Mouse (Mus musculus): Measurements from ENCODE around the gene Slc4a1.

Gene Slc4a1

DNA sequence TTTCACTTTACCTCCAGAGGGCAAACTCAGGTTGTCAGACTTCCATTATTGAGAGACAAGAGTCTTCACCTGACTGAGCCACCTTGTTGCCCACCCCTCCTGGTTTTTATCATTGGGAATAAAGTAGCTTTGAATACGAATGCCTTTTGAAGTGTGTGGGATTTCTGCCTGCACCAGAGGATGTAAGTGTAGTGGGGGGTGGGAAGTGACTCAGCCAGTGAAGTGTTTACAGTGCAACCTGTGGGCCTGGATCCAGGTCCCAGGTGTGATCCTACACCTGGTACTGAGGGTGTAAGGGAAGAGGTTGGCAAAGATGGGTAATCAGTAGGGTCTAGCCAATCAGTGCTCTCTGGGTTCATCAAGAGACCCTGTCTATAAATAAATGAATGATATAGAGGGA is 42.5 kb downstream of the Slc4a1 start:
- no peak for DNase-seq (ENCODE audit: low spot score in 2 of 2)

DNA sequence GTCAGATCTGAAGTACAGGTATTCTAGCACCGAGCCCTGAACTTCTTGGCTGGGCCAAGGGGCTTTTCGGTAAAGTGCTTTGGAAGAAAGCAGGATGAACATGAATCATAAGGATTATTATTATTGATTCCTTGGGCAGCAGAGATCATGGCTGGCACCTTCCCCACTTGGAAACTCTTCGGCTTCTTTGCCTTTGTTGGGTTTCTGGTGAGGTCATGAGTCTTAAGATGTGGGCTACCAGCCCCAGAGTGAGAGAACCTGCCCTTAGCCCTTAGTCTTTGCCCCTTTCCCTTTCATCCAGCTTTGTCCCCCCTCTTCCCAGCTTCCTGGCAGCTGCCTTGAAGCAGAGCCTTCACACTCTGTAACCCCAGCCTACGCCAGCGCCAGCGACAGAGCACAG is 44.1 kb downstream of the Slc4a1 start:
- DNase-seq (ENCODE audit: low spot score in 2 of 2): no peak

DNA sequence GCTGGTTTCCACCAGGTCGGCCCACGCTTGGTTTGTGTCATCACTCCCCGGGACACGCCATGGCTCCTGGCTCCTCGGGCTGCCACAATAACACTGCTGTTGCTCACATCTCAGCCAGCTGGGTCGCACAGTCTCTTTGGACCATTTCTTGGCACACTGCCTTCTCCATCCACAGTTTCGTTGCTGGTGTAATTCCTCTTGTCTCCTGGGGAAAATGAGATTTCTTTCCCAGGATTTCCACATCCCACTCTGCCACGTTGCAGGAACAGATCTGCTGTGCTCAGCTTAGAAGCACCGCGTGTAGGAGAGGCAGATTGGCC is 45.4 kb downstream of the Slc4a1 start:
- peak in 1 of 2 experiments; percentile 11 for DNase-seq (ENCODE audit: low spot score in 2 of 2)

DNA sequence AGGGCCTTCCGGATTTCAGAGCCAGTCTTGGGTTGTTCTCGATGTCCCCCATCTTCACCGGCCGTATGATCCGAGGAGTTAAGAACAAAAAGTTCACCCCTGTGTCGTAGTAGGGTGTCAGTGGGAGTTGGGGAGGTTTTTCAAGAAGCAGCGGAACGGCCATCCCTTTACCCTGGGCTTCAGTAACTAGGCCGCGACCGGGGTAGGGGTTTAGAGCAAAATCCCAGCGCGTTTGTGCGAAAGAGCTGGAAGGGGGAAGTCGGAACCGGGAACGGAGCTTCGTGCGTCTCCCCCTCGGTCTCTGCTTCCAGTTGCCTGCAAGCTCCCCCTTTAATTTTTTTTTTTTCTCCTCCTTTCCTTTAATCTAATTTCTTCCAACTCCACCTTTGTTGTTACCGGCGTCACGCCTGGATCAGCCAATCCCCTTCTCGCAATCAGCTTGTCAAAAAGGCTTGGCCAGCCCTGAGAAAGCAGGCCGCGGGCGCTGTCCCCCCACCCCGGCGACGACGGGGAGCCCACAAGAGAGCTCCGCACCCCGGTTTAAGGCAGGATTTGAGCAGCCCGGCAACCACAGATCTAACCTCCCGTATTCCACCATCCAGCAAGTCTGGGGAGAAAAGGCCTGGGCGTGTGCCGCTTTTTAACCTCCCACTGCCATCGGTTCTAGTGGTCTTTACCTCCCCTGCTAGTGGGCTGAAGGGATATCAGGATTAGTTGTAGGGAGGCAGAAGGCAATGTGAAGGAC is 45.9 kb downstream of the Slc4a1 start:
- peak; percentile 52 to 57 for DNase-seq (ENCODE audit: low spot score in 2 of 2)

DNA sequence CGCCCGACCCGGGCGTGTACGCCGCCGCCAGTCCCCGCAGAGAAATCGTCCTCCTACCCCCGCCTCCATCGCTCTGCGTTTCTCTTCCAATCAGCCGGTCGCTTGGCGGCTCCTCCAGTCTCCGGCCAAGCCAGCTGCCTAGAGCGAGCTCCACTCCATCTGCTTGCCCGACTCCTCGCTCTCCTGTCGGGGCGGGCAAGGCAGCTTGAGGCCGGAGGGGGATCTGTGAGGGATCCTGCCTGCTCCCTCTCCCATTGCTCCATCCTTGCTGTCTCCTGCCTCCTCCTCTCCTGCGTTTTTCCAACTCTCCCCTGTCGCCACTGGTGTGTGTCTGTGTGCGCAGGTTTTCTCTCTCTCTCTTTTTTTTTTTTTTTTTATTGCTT is 46.6 kb downstream of the Slc4a1 start, which contains the start of gene Ubtf:
Gene Ubtf, minus strand, starts transcription at position 333 of the 383 bp plus-strand sequence.
- peak; percentile 63 to 67 for DNase-seq (ENCODE audit: low spot score in 2 of 2)

DNA sequence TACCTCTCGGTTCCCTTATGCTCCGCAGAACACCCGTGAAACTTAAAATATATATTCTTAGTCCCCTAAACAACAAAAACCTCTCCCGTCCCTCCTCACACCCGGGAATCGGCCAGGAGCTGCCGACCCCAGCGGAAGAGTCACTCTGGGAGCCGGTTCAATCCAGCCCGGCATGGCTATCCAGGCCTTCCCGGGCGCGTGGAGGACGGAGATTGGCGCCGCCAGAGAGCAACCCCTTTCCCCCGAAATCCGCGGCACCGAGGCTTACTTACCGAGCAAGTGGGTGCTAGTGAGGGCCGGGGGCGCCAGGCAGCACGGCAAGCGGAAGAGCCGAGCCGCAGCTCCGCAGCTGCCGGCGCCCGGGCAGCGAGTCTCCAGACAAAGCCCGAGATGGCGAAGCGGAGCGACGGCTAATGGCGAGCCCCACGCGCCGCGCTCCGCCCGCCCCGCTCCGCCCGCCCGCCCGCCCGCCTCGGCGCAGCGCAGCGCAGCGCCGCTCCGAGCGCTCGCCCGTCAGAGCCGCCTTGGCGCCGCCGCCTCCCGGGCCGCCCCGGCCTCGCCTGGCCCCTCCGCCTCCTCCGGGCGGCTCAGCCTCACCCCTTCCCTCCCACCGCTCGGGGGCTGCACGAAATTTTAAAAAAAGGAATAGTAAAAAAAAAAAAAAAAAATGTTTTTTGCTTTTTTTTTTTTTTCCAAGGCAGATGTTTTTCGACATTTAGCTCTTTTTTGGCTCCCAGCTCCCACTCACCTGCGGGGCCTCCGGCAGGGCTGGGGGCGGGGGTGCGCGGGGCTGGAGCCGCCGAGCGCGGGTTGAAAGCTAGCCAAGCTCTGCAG is 47.2 kb downstream of the Slc4a1 start:
- peak; percentile 58 to 59 for DNase-seq (ENCODE audit: low spot score in 2 of 2)

DNA sequence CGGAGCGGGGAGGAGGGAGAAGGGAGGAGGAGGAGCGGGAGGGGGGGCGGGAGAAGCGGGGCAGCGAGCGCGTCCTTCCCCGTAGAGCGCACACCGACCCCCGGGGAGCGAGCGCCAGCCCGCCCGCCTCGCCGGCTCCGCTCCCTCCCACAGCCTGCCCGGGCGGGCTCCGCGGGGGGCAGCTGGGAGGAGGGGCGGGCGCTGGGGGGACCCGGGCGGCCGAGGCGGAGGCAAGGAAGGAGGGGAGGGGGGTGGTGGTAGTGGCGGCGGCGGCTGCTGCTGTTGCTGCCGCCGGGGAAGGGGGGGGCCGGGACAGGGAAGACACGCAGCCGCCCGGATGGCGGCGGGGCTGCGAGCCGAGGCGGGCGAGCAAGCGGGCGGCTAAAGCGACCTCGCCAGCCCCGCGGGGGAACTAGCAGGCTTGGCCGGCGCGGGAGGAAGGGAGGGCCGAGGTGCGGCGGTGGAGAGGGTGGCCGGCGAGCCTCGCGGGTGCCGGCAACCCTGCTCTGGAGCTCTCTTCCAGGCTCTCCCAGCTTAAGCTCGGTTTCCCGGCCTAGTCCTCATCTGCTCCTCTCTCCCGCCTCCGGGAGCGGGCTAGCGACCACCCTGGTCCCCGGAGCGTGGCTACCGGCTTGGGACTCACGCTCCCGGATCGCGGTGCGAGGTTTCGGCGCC is 48.0 kb downstream of the Slc4a1 start:
- peak; percentile 77 for DNase-seq (ENCODE audit: low spot score in 2 of 2)

DNA sequence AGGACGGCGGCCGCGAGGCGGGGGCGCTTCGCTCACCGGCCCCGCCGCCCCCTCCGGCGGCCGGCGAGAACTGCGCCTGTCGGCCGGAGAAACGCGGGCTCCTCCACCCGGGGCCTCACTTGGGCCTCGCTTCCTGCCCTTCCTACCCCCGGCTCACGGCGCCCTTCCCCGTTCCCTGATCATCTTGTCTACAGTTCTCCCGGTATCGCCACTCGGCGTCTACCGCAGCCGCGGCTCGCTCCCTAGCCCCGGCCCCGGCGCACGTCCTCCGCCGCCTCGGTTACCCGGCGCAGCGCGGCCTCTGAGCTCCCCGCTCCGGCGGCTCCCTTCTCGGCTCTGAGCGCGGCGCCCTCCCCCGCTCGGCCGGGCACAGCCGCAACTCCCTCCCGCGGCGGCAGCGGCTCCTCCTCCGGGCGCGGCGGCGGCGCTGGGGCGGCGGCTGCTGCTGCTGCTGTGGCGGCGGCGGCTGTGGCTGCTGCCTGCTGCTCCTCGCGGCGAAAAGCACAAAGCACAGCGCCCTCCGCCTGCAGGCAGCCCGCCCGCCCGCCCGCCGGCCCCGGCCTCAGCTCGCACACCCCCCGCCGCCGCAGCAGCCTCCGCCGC is 48.6 kb downstream of the Slc4a1 start:
- DNase-seq (ENCODE audit: low spot score in 2 of 2): peak; percentile 72 to 73

DNA sequence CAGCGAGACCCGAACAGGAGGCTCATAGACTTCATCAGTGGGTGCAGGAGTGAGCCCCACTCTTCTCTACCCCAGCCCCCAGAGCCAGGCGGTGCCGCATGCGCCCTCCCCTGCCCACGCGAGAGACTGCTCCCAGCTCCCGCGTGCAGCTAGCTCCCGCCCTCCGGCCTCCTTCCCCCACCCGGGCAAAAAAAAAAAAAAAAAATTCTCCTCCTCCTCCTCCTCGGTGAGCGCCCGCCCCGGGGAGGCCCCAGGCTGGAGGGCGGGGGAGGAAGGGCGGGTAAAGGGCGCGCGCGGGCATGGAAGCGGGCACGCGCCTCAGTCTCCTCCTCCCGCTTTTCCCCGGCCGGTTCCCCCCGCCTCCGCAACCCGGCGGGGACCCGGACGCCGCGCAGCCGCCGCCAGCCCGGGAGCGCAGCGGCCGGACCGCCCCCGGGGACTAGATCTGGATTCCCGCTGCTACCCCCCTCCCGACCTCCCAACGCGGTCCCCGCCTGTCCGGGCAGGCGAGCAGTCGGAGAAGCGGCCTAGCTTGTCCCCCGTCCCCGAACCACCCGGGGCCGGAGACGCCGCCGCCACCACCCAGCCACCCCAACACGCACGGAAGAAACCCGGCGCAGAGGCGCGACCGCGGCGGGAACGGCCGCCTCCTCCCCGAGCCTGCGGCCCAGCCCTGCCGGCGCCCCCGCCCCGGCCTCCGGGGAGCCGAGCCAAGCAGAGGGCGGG is 49.3 kb downstream of the Slc4a1 start:
- peak; percentile 92 for DNase-seq (ENCODE audit: low spot score in 2 of 2)

DNA sequence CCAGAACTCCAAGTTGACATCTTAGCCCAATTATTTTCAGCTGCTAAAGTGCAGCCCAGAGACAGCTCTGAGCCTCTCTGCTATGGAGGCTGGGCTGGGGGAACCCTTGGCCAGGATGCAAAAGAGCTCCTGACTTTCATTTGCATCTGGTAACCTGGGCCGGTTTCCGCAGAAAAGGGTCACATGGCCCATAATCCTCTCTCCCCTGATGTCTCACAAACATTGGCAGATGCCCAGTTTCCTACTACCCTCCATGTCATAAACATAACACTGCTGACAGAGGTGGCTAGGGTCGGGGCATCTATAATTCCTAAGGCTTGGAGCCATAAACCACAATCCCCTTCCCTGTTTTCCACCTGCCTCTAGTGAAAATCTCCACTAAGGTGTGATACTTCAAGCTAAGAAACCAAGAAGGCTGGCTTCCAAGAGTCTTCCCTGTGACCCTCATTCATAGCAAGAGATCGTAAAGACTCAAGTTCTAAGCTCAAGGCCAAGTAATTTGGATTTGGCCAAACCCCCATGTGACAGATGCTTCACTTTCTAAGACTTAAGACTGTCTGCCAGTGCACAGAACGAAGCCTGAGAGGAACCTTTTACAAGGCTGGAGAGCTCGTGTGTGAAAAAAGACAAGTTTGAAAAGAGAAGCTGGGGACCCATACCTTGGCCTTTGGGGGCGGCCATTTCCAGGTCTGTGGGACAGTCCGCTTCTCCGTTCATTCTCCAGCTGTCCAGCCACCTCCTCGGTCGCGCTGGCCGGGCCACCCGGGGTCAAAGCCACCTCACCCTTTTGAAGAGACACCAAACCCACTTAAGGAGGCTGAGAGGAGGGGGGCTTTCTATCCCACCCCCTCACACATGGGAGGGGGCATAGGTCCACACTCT is 50.1 kb downstream of the Slc4a1 start:
- no peak for DNase-seq (ENCODE audit: low spot score in 2 of 2)

DNA sequence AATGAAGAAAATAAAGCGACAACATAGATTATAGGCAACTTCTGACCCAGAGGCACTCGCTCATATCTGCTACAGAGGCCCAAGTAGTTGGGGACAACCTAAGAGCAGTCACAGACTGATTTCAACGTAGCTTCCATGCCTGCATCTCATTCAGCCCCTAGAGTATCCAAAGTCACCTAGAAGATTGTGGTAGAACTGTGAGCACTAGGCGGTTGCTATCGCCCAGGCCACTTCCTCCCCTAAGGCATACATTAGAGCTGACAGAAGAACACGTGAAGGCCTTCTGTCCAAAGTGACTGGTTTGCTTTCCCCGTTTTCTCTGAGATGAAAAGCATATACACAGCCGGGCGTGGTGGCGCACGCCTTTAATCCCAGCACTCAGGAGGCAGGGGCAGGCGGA is 51.7 kb downstream of the Slc4a1 start:
- no peak for DNase-seq (ENCODE audit: low spot score in 2 of 2)

DNA sequence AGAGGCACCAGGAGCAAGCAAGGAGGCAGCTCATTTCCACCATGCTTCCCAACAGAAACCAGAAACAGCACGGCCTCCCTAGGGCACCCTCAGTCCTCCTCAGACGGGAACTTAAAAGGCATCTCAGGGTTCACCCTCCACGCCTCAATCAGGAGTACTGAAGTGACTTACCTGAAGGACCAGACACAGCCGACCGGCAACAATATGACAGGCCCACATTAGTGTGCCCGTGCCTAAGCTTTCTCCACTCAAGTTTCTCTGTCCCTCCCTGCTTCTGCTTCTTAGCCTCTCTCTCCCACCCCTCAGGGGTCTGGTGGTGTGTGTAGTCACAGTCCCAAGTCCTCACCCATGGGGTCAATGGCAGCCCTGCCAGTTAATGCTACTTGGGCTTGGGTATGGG is 53.4 kb downstream of the Slc4a1 start:
- DNase-seq (ENCODE audit: low spot score in 2 of 2): no peak

DNA sequence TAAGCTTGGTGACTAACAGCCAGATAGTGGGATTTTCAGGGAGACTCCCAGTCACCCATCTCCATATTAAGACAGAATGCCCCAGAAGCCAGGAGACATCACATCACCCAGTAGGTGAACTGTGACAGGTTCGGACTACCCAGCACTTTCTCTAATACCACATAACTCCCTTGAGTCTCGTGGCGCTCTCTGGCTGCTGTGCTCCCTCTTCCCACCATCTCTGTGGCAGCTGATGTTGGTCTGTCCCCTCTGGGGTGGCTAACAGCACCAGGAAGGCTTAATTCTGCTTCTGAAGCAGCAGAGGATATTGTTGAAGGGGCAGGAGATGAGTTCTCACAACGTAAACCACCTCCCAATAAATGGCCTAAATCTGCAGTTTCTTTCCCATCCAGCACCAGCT is 54.0 kb downstream of the Slc4a1 start:
- DNase-seq (ENCODE audit: low spot score in 2 of 2): no peak

DNA sequence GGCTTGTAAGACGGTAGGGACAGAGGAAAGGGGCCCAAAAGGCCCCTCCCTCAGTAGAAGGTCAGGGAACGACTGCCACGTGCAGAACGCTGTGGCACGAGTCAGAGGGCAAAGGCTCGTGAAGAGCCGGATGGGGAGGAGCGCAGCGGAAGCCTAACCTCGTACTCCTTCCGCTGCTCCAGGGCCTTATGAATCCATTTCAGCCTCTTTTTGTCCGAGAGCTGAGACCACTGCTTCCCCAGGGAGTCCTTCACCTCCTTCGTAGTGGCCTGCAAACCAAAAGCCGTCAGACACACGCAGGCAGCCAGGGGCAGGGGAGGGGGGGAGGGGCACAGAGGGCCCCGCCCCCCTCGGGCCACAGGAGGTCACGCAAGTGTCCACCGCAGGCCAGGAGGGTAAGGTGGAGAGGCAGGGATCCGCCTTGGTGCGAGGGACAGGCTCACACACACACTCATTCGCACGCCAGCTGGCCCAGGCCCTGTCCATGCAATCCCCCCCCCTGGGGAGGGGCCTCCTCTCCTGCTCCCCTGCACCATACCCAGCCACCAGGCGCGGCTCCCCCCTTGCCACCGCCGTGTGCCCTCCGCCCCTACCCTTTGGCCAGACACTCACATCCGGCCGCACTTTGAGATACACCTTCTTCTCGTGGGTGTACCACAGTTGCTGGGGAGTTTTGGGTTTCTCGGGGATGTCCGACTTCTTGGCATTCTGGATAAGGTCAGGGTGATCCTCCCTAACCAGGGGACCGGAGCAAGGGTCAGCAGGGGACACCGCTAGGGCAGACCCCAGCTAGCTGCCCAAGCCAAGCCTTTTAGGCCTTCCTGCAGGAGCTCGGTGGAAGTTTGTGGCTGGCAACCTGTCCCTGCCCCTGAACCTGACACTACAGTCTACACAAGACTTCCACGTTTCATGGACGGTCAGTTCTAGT is 55.0 kb downstream of the Slc4a1 start:
- DNase-seq (ENCODE audit: low spot score in 2 of 2): no peak

DNA sequence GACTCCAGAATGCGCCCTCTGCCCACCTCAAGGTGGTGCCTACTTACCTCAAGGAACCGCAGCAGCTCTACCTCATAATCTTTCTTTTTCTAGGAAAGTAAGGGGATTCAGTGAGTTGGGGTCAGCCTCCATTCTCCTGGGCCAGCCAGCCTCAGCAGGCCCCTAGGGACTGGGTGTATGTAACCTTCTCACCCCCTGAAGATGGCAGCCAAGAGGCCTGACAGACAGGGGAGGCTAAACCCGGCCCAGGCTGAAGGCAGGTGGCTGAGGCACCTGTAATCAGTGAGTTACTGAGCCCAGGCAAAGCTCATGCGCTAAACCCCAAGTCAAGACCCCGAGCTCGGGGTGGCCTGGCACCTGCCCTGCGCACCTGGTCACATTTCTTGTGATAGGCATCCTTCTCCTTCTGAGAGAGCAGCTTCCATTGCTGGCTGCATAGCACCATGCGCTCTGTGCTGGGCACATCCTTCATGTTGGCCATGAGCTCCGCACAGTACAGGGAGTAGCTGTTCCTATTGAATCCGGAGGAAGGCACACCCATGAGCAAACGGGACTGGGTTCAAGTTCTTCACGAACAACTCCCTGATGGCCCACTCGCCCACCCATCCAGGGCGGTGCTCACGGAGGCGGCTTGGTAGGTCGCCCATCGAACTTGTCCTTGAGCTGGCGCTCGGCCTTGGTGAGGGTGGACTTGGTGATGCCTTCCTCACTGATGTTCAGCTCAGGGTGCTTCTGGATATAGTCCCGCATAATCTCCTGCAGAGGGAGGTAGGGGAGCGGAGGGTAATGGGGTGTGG is 56.0 kb downstream of the Slc4a1 start:
- DNase-seq (ENCODE audit: low spot score in 2 of 2): no peak

DNA sequence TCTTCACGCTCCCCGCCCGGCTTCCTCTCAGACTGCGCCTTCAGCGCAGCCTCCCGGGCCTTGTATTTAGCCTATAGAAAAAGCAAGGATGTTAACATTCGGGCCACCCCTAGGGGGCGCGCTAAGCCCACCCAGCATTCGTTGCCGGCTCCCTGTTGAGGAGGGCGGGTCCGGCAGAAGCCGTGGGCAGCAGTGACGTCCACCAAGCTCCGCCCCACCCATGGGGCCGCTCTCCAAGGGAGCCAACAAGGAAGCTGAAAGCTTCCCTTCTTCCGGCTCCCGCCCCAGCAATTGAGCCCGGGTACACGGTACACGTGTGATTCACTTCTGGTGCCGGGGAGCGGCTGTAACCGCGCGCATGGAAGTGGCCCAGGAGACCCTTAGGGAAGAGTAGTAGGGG is 57.0 kb downstream of the Slc4a1 start:
- peak; percentile 92 to 96 for DNase-seq (ENCODE audit: low spot score in 2 of 2)

DNA sequence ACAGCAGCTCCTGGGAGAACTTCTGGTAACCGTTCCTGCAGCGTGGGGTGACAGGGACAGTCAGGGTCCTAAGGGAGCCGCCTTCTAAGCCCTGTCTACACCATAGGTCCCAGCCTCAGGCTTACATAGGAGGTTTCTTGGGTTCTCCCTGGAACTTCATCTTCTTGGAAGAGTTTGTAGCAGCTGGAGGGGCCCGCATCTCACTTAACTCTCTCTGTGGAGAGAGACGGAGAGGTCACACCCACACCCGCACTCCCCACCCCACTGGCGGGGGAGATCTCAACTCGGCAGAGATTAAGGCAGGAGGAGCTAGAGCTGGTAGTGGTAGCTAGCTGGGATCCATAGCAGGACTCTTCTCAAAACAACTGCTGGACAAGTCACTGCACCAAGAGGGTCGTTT is 57.9 kb downstream of the Slc4a1 start:
- no peak for DNase-seq (ENCODE audit: low spot score in 2 of 2)

DNA sequence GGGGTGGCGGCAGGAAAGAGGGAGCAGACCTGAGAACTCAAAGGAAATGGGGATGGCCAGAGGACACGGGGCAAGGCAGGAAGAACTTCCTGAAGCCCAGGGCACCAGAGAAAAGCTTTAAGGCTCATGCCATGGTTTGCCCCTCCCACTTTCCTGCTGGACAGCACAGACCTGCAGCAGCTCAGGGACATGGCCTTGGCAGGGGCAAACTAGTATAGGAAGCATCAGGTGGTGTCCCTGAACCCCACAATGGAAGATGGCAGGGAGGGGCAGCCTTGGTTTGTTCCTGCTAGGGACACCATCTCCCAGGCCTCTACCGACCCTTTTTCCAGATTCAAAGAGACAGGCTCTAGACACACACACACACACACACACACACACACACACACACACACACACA is 60.6 kb downstream of the Slc4a1 start:
- DNase-seq (ENCODE audit: low spot score in 2 of 2): no peak

DNA sequence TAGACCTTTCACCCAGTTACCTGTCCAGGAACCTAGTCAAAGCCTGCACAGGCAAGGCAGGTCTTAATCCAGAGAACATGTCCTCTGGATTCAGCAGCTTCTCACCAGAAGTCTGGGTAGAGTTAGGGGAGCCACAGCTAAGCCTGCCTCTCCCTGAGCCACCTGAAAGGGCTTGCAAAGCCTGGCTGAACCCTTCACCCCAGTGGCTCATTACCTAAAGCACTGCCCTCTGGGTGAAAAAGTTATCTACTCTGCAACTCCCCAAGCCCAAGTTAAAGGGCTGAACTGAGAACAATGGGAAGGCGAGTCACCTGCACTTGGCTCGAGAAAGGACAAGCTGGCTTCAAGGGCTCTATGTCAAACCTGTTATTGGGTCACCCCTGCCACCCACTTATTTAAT is 61.9 kb downstream of the Slc4a1 start:
- no peak for DNase-seq (ENCODE audit: low spot score in 2 of 2)
